Mouse (Mus musculus): ENCODE measurements at regions not wholly inside any gene's neighbourhood (a gene's known extent, or its start where the extent isn't known, plus 50 kb on each side); places are given as distances from the start of the nearest gene placed in this dataset.

DNA sequence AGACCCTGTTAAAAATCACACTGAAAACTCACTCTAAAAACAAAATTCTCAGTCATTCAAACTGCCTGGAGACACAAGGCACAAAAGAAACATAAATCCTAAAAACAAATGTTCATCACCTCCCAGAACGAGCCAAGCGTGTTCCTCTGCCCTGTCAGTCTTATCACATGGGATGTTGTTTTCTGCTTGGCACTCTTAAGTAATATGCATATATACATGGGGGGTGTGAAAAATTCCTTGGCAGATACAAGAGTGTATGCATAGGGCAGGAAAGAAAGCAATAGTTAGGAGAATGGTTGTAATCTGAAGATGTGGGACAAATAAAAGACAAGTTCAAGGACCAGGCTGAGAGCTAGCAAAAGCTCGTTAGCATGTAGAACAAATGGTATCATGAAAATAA lies 179.4 kb downstream of the Qdpr start:
- no peak for DNase-seq (ENCODE audit: low spot score in 2 of 2)

DNA sequence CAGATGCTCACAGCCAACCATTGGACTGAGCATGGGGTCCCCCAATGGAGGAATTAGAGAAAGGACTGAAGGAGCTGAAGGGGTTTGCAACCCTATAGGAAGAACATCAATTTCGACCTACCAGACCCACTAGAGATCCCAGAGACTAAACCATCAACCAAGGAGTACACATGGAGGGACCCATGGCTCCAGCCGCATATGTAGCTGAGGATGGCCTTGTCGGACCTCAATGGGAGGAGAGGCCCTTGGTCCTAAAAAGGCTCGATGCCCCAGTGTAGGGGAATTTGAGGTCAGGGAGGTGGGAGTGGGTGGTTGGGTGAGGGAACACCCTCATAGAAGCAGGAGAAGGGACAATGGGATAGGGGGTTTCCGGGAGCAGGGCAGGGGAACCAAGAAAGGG lies 180.6 kb downstream of the Qdpr start:
- no peak for DNase-seq (ENCODE audit: low spot score in 2 of 2)

- DNase-seq (ENCODE audit: low spot score in 2 of 2) = no peak
These were observed 183.1 kb downstream of the Qdpr start for GRCm38 (mm10) chr5:45266914-45267313.

- DNase-seq (ENCODE audit: low spot score in 2 of 2) = no peak
These were observed 191.6 kb downstream of the Qdpr start for GRCm38 (mm10) chr5:45258486-45258885.

- DNase-seq (ENCODE audit: low spot score in 2 of 2) = no peak
These were observed 193.6 kb downstream of the Qdpr start for GRCm38 (mm10) chr5:45256256-45256999.

DNA sequence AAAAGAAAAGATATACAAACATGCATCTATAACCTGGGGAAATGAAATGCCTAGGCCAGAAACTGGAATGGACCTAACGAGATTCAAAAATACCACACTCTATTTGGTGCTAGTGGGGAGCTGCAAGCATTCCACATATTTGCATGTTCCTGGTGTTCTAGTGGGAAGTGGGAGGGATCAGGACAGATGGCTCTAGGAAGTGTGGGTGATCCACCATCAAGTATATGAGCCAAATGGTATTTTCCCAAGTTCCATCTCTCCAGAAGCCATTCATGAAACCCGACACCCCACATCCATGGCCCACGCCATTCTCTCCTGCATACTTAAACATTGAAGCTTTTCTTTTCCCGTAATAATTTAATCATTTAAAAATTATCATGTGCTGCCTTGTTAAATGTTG lies 218.2 kb downstream of the Qdpr start:
- peak; percentile 15 to 43 for DNase-seq (ENCODE audit: low spot score in 2 of 2)

GRCm38 (mm10) chr5:45230097-45230496 lies 219.9 kb downstream of the Qdpr start:
- DNase-seq (ENCODE audit: low spot score in 2 of 2) = no peak

GRCm38 (mm10) chr5:45229477-45229876 lies 220.6 kb downstream of the Qdpr start:
- DNase-seq (ENCODE audit: low spot score in 2 of 2) = no peak

DNA sequence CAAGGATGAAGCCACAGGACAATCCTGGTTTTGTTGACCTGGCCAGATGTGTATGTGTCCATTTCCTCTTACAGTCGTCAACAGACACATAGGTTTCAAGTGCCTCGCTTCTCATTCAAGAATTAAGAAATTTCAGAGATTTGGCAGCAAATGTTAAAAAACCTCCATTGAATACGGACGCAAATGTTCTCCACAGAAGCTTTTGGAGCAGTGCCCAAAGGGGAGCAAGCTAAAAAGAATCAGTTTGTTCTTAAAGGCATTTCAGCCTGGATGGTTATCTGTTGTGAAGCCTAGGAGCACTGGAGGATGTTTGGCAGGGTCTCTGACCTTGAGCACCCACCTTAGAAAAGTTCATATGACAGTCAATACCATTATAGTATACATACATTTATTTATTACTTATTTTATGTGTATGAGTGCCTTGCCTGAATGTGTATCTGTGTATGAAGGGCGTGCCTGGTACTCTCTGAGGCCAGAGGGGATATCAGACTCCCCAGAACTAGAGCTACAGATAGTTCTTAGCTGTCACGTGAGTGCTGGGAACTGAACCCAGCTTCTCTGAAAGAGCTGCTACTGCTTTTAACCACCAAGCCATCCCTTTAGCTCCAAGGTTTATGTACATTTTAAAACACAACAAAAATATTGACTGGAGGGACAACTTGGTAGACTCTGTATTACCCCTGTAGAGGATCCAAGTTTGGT lies 221.7 kb downstream of the Qdpr start:
- DNase-seq (ENCODE audit: low spot score in 2 of 2) = no peak

DNA sequence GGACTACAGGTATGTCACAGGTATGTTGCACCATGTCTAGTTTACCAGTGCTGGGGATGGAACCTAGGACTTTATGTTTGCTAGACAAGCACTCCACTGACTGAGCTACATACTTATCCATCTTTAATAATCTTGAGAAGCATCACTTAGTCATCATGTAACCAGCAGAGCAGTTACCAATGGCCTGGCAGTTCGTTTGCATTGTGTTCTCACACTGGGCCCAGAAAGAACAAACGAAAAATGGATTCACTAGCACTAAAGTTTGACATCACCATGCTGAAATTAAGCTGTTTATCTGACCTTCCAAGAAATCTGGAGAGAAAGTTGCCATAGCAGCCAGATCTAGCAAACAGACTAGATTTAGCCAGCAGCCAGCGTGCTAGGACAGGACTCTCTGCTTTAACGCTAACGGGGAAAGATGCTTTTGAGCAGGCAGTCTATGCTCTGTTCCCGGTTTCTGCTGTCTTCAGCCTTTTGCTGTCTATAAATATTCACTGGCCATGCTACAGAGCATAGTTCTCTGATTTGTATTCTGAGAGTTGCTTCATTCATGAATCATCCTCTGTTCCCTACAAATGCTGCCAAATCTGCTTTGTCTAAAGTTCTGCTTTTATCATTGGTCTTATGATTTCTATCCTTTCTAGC lies 229.6 kb downstream of the Qdpr start:
- no peak for DNase-seq (ENCODE audit: low spot score in 2 of 2)

DNA sequence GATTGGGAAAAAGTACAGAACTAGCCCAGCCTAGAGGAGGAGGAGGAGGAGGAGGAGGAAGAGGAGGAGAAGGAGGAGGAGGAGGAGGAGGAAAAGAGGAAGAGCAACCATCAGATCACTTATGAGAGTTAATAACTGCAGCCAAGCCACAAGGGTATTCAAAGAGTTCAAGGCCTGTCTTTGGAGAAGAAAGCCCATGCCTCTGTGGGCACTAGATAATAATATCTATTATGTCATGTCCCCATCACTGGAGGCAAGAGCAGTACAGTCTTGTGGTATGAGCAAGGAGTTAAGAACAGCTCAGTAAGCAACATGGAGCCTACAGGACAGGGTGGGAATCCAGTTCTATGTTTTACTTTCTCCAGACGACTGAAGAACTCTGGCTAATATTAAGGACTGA lies 230.5 kb downstream of the Qdpr start:
- DNase-seq (ENCODE audit: low spot score in 2 of 2) = no peak

GRCm38 (mm10) chr5:45219101-45219500 lies 230.9 kb downstream of the Qdpr start:
- DNase-seq (ENCODE audit: low spot score in 2 of 2) = no peak

GRCm38 (mm10) chr5:45214475-45214874 lies 235.6 kb downstream of the Qdpr start:
- no peak for DNase-seq (ENCODE audit: low spot score in 2 of 2)

DNA sequence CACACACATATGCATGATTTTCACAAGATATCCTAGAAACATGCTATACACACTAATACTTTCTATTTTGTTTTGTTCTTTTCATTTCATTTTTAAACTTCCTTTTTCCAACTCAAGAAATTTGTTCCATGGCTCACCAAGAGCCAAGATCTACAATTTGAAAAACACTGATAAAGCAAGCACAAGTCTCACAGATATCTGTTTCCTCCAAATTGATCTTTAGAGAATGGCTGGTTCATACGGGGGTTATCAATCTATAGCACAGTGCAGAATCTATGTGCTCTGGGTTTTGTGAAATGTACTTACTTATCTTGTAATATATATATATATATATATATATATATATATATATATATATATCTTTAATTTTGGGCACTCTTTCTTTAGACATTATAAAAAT lies 251.6 kb downstream of the Qdpr start:
- no peak for DNase-seq (ENCODE audit: low spot score in 2 of 2)

GRCm38 (mm10) chr5:45196159-45196558 lies 253.9 kb downstream of the Qdpr start:
- DNase-seq (ENCODE audit: low spot score in 2 of 2) = peak; percentile 13

GRCm38 (mm10) chr5:45192287-45192686 lies 257.7 kb downstream of the Qdpr start:
- no peak for DNase-seq (ENCODE audit: low spot score in 2 of 2)

- no peak for DNase-seq (ENCODE audit: low spot score in 2 of 2)
These were observed 276.8 kb downstream of the Qdpr start for GRCm38 (mm10) chr5:45173035-45173755.

GRCm38 (mm10) chr5:45159194-45159593 lies 290.8 kb downstream of the Qdpr start:
- no peak for DNase-seq (ENCODE audit: low spot score in 2 of 2)

GRCm38 (mm10) chr5:45154936-45155335 lies 295.1 kb downstream of the Qdpr start:
- no peak for DNase-seq (ENCODE audit: low spot score in 2 of 2)

GRCm38 (mm10) chr5:45144186-45144585 lies 305.9 kb downstream of the Qdpr start:
- no peak for DNase-seq (ENCODE audit: low spot score in 2 of 2)

DNA sequence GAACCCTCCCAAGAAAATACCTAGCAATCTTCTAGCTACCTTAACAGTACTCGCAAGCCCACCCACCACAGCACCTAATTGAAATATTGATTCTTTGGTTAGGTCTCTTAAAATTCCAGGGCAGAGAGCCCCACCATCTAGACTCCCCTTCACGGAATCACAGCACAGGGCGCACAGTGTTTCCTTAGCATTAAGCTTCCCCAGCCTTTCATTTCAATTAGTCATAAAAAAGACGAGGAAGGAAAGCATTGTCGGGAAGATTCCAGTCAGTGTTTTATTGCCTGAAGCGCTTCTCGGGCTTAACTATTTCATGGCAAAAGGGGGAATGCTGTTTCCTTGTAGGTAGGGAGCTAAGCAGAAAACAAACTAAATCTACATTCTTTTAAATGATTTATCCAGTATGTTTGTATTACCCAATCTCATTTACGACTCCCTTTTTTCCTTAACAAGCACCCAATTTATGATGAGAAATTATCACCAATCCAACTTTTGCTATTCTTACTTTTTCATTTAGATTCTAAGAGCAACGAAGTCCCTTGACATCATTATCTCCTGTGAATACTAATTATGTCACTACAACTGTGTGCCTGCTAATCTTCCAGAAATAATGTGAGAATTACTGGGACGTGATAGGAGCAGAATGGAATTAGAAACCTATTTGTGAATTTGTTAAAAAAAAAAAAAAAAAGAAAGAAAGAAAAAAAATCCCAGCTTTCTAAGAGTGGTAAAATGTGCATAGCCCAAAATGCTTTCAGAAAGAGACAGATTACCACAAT lies 312.6 kb downstream of the Qdpr start:
- DNase-seq (ENCODE audit: low spot score in 2 of 2) = no peak
